Mouse (Mus musculus): ENCODE measurements around the gene Mcee. TPM values are rescaled to one million over a fixed set of nuclear protein-coding genes. Genes with fewer than 3 reads are reported as not detected.

Mcee gene
- polyA plus RNA-seq, 1 experiment from 2014 or later: 54.8 TPM

GRCm38 (mm10) chr7:64358666-64359065 is 33.7 kb upstream of the Mcee start:
- WGBS: 72% methylated on average over 6 of the region's 6 CpGs
- DNase-seq (no peak), ATAC-seq (ENCODE audit: insufficient read depth) (no peak)
- Histone ChIP-seq H3K4me2 (no peak overlapping the region), H3K4me1 (ENCODE audit: insufficient read depth) (no peaks in the 10 kb centered on the region), H3K4me3 (ENCODE audit: low read depth, low read length) (no peak overlapping the region), H3K27ac (ENCODE audit: low read depth) (no peak overlapping the region), H3K36me3 (ENCODE audit: insufficient read depth) (peaks cover 70% of the 10 kb centered on the region), H3K9ac (no peak overlapping the region), H3K27me3 (ENCODE audit: insufficient read depth, low read length) (no peaks in the 10 kb centered on the region), H3K9me3 (ENCODE audit: low read depth, low read length) (no peaks in the 10 kb centered on the region)
- TF ChIP-seq CTCF (IDR thresholded peaks at IDR 0.05; ENCODE audit: low read depth): no peak

- Histone ChIP-seq H3K9ac (no peak overlapping the region), H3K27me3 (ENCODE audit: insufficient read depth, low read length) (no peaks in the 10 kb centered on the region), H3K27ac (ENCODE audit: low read depth) (no peak overlapping the region), H3K9me3 (ENCODE audit: low read depth, low read length) (no peaks in the 10 kb centered on the region), H3K4me3 (ENCODE audit: low read depth, low read length) (no peak overlapping the region), H3K36me3 (ENCODE audit: insufficient read depth) (peaks cover 80% of the 10 kb centered on the region), H3K4me2 (no peak overlapping the region), H3K4me1 (ENCODE audit: insufficient read depth) (no peaks in the 10 kb centered on the region)
- WGBS: 80% methylated on average over 20 of the region's 20 CpGs
- no peak for TF ChIP-seq CTCF (IDR thresholded peaks at IDR 0.05; ENCODE audit: low read depth)
- peak; percentile 21; the same call in 1 of the 2 replicates for ATAC-seq (ENCODE audit: insufficient read depth)
- no peak for DNase-seq
Observed at GRCm38 (mm10) chr7:64359943-64360585, 32.3 kb upstream of the Mcee start.

- WGBS: 68% methylated on average over 3 of the region's 3 CpGs
- Histone ChIP-seq H3K36me3 (ENCODE audit: insufficient read depth) (peaks cover 85% of the 10 kb centered on the region), H3K4me1 (ENCODE audit: insufficient read depth) (no peaks in the 10 kb centered on the region), H3K4me3 (ENCODE audit: low read depth, low read length) (no peak overlapping the region), H3K27ac (ENCODE audit: low read depth) (no peak overlapping the region), H3K9me3 (ENCODE audit: low read depth, low read length) (no peaks in the 10 kb centered on the region), H3K9ac (no peak overlapping the region), H3K27me3 (ENCODE audit: insufficient read depth, low read length) (no peaks in the 10 kb centered on the region), H3K4me2 (no peak overlapping the region)
- DNase-seq (peak; percentile 8), ATAC-seq (ENCODE audit: insufficient read depth) (no peak; the same call in 1 of the 2 replicates)
- no peak for TF ChIP-seq CTCF (IDR thresholded peaks at IDR 0.05; ENCODE audit: low read depth)
Observed at GRCm38 (mm10) chr7:64360586-64360945, 31.8 kb upstream of the Mcee start.

- no peak for TF ChIP-seq CTCF (IDR thresholded peaks at IDR 0.05; ENCODE audit: low read depth)
- Histone ChIP-seq H3K27ac (ENCODE audit: low read depth) (no peak overlapping the region), H3K9ac (no peak overlapping the region), H3K27me3 (ENCODE audit: insufficient read depth, low read length) (no peaks in the 10 kb centered on the region), H3K36me3 (ENCODE audit: insufficient read depth) (peaks cover 70% of the 10 kb centered on the region), H3K4me1 (ENCODE audit: insufficient read depth) (no peaks in the 10 kb centered on the region), H3K4me3 (ENCODE audit: low read depth, low read length) (no peak overlapping the region), H3K9me3 (ENCODE audit: low read depth, low read length) (no peaks in the 10 kb centered on the region), H3K4me2 (no peak overlapping the region)
- ATAC-seq (ENCODE audit: insufficient read depth) (no peak), DNase-seq (no peak)
- WGBS: 76% methylated on average over 5 of the region's 5 CpGs
Observed at GRCm38 (mm10) chr7:64365863-64366262, 26.5 kb upstream of the Mcee start.

GRCm38 (mm10) chr7:64369841-64370240 is 22.6 kb upstream of the Mcee start:
- Histone ChIP-seq H3K27ac (ENCODE audit: low read depth) (no peak overlapping the region), H3K4me2 (no peak overlapping the region), H3K9me3 (ENCODE audit: low read depth, low read length) (no peaks in the 10 kb centered on the region), H3K36me3 (ENCODE audit: insufficient read depth) (peaks cover 34% of the 10 kb centered on the region), H3K4me3 (ENCODE audit: low read depth, low read length) (no peak overlapping the region), H3K4me1 (ENCODE audit: insufficient read depth) (no peaks in the 10 kb centered on the region), H3K9ac (no peak overlapping the region), H3K27me3 (ENCODE audit: insufficient read depth, low read length) (no peaks in the 10 kb centered on the region)
- ATAC-seq (ENCODE audit: insufficient read depth) (no peak), DNase-seq (no peak)
- TF ChIP-seq CTCF (IDR thresholded peaks at IDR 0.05; ENCODE audit: low read depth): no peak
- 81% methylated on average over 6 of the region's 6 CpGs for WGBS

GRCm38 (mm10) chr7:64371940-64372878 is 20.2 kb upstream of the Mcee start:
- no peak overlapping the region for H3K4me3 ChIP-seq (ENCODE audit: low read depth, low read length)
- H3K4me2 ChIP-seq: peak overlapping the region; percentile 67; the same call in 1 of the 2 replicates

More at GRCm38 (mm10) chr7:64371940-64372878, 20.2 kb upstream of the Mcee start:
- Histone ChIP-seq H3K27ac (ENCODE audit: low read depth) (no peak overlapping the region), H3K9ac (no peak overlapping the region), H3K4me1 (ENCODE audit: insufficient read depth) (no peaks in the 10 kb centered on the region), H3K27me3 (ENCODE audit: insufficient read depth, low read length) (no peaks in the 10 kb centered on the region), H3K36me3 (ENCODE audit: insufficient read depth) (peaks cover 20% of the 10 kb centered on the region), H3K9me3 (ENCODE audit: low read depth, low read length) (no peaks in the 10 kb centered on the region)
- DNase-seq: no peak
- no peak for TF ChIP-seq CTCF (IDR thresholded peaks at IDR 0.05; ENCODE audit: low read depth)
- WGBS: 86% methylated on average over 23 of the region's 23 CpGs
- no peak for ATAC-seq (ENCODE audit: insufficient read depth)

All from lung, embryonic 14.5 days (tissue).